Mouse (Mus musculus): ENCODE data around the gene Foxo1.

- no peak for TF ChIP-seq EP300 (IDR thresholded peaks at IDR 0.05)
- no peak for TF ChIP-seq CTCF (IDR thresholded peaks at IDR 0.05)
These were observed 31.0 kb upstream of the Foxo1 start for GRCm38 (mm10) chr3:52237136-52237535.

All from lung, postnatal 0 days (tissue).